Mouse (Mus musculus): ENCODE results near the gene Rbm47. TPM values are rescaled to one million over a fixed set of nuclear protein-coding genes. Genes with fewer than 3 reads are reported as not detected.

The Rbm47 gene
- polyA plus RNA-seq, 1 experiment = not detected

DNA sequence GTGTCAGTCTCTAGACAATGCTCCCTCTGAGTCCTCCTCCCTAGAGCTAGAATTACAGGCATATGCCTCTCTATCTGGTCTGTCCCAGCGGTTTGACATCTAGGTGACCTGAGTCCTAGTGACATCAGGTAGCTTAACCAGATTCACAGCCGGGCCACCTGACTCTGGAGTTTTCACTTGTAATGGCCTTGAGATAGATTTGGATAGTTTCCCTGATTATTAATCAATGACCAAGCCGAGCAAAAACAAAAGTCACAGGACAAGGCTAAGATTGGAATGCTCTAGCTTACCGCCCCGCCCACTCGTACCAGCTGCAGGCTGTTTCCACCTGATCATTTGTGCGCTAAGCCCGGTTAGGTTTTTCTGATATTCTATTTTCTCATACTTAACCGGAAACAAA is 2.3 kb downstream of the Rbm47 start:
- TF ChIP-seq GATA1 (IDR thresholded peaks at IDR 0.05; ENCODE audit: low read length) = no peak

DNA sequence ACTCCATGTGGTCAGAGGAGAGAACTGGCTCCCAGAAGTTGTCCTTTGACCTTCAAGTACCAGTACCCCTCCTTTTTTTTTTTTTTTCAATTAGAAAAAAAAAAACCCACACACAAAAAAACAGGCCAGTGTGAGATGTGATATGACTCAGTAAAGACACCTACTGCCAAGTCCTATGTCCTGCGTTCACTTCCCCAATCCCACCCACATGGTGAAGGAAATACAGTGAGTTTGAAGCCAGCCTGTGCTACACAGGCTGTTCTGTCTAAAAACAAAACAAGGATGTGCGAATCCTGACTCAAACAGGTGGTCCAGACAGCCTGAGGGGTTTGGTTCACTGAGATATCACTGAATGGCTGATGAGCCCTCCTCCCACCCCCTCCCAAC is 3.8 kb downstream of the Rbm47 start:
- TF ChIP-seq GATA1 (IDR thresholded peaks at IDR 0.05; ENCODE audit: low read length) = no peak

DNA sequence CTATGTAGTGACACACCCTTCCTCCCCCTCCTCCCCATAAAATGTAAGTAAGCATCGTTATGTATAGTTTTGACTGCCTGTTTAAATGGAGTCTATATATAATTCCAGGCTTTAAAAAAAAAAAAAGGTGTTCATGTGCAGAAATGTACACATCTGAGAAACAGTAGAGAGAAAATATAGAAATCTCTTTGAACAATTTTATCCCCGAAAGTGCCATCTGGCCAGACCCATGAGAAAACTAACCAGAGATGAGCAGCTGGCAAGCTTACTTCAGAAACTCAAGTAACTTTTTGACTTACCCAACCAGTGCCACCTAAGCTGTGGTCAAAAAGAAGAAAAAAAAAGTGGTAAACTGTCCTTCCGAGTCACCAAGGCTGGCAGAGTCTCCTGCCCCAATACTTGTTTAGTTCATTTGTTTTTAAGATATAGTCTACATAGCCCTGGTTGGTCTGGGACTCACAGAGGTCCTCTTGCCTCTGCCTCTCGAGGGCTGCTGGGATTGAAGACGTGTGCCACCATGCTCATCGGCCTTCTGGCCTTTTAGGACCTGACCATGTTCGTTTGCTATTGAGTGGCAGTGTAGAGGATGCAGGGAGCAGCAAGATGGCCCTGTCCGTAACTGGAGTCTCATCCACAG is 4.3 kb downstream of the Rbm47 start:
- no peak for TF ChIP-seq GATA1 (IDR thresholded peaks at IDR 0.05; ENCODE audit: low read length)

GRCm38 (mm10) chr5:66166931-66167330 is 6.0 kb downstream of the Rbm47 start:
- no peak for TF ChIP-seq GATA1 (IDR thresholded peaks at IDR 0.05; ENCODE audit: low read length)

- TF ChIP-seq GATA1 (IDR thresholded peaks at IDR 0.05; ENCODE audit: low read length) = no peak
Observed at GRCm38 (mm10) chr5:66166193-66166629, 6.7 kb downstream of the Rbm47 start.

DNA sequence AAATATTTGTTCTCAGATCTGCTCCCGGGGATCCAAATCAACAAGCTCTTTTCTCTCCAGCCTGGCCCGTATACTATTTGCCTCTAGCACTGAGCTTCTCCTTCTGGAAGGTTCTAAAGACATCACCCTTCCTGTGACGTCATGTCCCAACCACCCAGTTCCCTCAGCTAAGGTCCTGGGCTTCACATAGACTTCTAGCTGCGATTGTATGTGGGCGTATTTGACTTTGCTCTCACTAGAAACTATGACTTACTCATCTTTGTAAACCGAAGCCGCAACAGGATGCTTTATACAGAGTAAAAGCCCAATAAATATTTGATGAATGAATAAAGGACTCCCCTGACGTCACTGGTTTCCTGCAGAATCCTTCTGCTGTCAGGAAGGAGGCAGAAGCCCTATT is 7.2 kb downstream of the Rbm47 start:
- no peak for TF ChIP-seq GATA1 (IDR thresholded peaks at IDR 0.05; ENCODE audit: low read length)

- TF ChIP-seq GATA1 (IDR thresholded peaks at IDR 0.05; ENCODE audit: low read length) = no peak
Observed at GRCm38 (mm10) chr5:66156431-66156962, 16.4 kb downstream of the Rbm47 start.

DNA sequence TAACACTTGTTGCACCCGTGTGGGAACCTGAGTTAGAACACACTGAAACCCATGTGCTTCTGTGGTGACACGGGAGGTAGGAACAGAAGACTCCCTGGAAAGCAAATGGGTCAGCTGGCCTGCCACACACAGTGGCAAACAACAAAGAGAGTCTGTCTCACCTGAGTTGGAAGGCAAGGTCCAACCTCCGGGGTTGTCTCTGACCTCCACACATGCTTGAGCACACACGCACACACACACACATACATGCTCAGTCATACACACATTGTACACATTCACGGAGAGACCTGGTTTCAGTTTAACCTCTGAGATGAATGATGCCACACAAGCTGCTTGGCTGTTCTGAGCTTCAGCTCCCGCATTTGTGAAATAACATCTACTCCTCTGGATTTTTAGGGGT is 18.3 kb downstream of the Rbm47 start:
- no peak for TF ChIP-seq GATA1 (IDR thresholded peaks at IDR 0.05; ENCODE audit: low read length)

- no peak for TF ChIP-seq GATA1 (IDR thresholded peaks at IDR 0.05; ENCODE audit: low read length)
Observed at GRCm38 (mm10) chr5:66153486-66153885, 19.4 kb downstream of the Rbm47 start.

DNA sequence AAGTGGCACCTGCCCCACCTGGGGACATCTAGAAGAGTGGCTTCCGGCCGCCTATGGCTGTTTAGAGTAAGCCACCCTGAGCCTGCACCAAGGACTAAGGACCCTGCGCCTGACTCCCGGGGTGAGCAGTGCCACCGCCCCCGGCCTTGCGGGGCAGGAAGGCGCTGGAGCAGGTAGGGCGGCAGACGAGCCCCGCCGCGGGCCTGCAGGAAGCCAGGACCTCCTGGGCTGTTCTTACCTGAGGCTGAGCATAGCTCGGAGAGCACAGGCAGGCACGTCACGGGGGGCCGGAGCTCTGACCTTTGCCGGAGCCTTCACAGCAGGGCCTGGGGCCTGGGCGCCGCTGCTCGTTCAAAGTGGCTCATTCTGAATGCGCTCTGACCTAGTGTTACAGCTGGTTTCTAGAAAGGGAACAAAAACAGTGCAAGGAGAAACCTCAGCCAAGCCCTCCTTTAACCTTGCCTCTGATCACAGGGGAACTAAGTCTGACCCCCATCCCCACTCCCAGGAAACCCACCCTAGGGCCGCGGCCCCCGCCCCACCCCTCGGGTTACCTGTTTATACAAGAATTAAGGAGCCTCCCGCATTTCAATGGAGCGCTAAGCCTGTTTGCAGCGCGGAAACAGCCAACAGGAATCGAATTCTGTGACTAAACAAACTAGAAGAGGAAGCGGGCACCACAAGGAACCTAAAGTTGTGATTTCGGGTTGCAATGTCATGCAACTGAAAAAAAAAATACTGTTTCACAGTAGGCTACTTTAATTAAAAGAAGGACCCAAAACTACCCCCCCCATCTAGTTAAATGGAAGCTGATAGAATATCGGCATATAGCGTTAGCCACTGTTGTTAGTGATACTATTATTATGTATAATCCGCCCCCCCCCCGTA is 21.4 kb downstream of the Rbm47 start:
- no peak for TF ChIP-seq GATA1 (IDR thresholded peaks at IDR 0.05; ENCODE audit: low read length)

GRCm38 (mm10) chr5:66150706-66151300 is 22.1 kb downstream of the Rbm47 start:
- TF ChIP-seq GATA1 (IDR thresholded peaks at IDR 0.05; ENCODE audit: low read length) = no peak

DNA sequence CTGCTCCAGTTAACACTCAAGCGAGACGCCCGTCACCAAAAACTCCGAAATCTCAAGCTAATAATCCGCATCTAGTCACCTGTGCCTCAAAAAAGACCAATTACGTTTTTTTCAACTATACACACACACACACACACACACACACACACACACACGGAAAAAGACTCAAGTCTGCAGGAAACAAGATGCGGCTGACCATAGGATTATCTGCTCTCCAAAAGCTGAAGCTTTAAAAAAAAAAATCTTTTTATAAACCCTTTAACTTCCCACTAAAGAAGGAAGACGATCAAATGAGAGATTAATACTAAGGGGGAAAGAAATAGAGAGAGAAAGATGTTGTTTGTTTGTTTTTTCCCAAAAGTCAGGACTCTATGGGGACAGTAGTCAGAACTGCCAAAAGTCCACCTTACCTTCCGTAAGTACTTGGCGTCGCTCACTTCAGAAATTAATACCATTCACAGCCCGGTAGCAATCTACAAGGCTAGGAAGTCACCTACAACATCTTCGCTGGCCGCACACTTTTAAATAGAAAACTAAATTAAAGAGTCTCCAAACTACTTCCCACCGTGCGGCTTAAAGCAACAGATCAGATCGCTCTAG is 22.7 kb downstream of the Rbm47 start:
- TF ChIP-seq GATA1 (IDR thresholded peaks at IDR 0.05; ENCODE audit: low read length) = no peak

- no peak for TF ChIP-seq GATA1 (IDR thresholded peaks at IDR 0.05; ENCODE audit: low read length)
Observed at GRCm38 (mm10) chr5:66149571-66149970, 23.3 kb downstream of the Rbm47 start.

DNA sequence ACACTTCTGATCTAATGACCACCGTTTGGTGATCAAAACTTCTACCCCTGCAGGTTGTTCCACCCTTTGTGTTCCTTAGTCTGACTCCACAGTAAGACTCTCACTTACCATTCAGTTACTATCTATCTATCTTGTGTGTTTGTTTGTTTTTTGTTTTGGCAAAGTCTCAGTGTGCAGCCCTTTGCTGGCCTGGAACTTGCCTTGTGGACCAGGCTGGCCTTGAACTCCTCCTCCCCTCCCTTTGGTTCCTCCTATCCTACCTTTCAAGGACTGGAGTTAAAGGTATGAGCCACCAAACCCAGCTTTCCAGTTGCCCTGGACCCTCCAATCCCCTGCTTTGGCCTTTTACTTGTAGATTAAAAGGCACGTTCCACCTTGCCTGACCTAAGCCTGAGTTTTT is 23.8 kb downstream of the Rbm47 start:
- TF ChIP-seq GATA1 (IDR thresholded peaks at IDR 0.05; ENCODE audit: low read length) = no peak

DNA sequence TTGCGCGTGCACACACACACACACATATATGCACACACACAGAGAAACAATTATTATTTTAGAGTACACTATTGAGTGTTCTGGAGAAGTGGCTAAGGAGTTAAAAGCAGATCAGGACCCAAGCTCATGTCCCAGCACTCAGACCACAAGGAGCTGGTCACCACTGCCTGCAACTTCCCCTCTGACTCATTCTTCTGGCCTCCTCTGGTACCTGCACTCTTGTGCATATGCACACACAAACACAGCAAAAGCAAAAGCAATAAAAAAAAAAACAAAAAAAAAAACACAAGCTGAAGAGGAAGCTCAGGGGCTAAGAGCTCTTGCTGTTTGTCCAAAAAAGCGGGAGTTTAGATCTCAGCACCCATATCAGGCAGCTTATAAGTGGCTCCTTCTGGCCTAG is 25.6 kb downstream of the Rbm47 start:
- TF ChIP-seq GATA1 (IDR thresholded peaks at IDR 0.05; ENCODE audit: low read length) = no peak

GRCm38 (mm10) chr5:66145583-66145982 is 27.3 kb downstream of the Rbm47 start:
- TF ChIP-seq GATA1 (IDR thresholded peaks at IDR 0.05; ENCODE audit: low read length) = no peak
